9 mouse cellular contexts compared by ENCODE assay signal in genomic region chr3:108209001-108209400, GRCm38 (mm10). TPM values are rescaled to one million over a fixed set of nuclear protein-coding genes. Genes with fewer than 3 reads are reported as not detected.
DNase-seq lines count a peak whose midpoint lies in the region; ATAC-seq and TF ChIP-seq lines count a peak whose summit lies in the region.
"Had no signal": no experiment of that assay in that cellular context is flagged by ENCODE, and none has a peak within 500 bp of the region (broad histone marks: within the 10 kb centered on the region; RNA-seq: fewer than 3 reads in every experiment).

No protein-coding gene starts in this region.

- peaks cover 49% of the 10 kb centered on the region for H3K36me3 ChIP-seq in G1E (replicated peaks)
- H3K36me3 ChIP-seq in hindbrain, embryonic 10.5 days = peaks cover 45% of the 10 kb centered on the region
- peaks cover 44% of the 10 kb centered on the region for H3K36me3 ChIP-seq in midbrain, embryonic 10.5 days

- no peaks in the 10 kb centered on the region for H3K27me3 ChIP-seq in G1E (ENCODE audit: insufficient read depth, low read length)
- no peaks in the 10 kb centered on the region for H3K27me3 ChIP-seq in hindbrain, embryonic 10.5 days (ENCODE audit: insufficient read depth, poor library complexity, severe bottlenecking)
- H3K27me3 ChIP-seq in midbrain, embryonic 10.5 days (ENCODE audit: low read depth, poor library complexity, severe bottlenecking) = no peaks in the 10 kb centered on the region

- peak; percentile 89 for DNase-seq in heart, adult 11 months
- no peak for DNase-seq in heart, adult 9 months (ENCODE audit: low spot score in 2 of 2)
- DNase-seq in G1E (ENCODE audit: low spot score) = no peak
- DNase-seq in hindbrain, embryonic 10.5 days (ENCODE audit: low spot score) = no peak
- no peak for DNase-seq in midbrain, embryonic 10.5 days (ENCODE audit: low spot score)
- no peak for DNase-seq in left cerebral cortex, adult 18-20 months (ENCODE audit: low spot score in 2 of 2)
- no peak for DNase-seq in adrenal gland, postnatal 14 days
- DNase-seq in ovary, postnatal 14 days (ENCODE audit: low spot score) = no peak

- H3K27ac ChIP-seq in hindbrain, embryonic 10.5 days = peak overlapping the region; percentile 99
- H3K27ac ChIP-seq in midbrain, embryonic 10.5 days (replicated peaks) = peak overlapping the region; percentile 100

- 74% methylated on average over 3 of the region's 3 CpGs for WGBS in hindbrain, embryonic 10.5 days
- WGBS in midbrain, embryonic 10.5 days = 65% methylated on average over 3 of the region's 3 CpGs

- no peak for ATAC-seq in G1E (ENCODE audit: extremely low read depth, insufficient number of reproducible peaks, low FRiP score, poor library complexity, severe bottlenecking)
- ATAC-seq: inflammation-experienced regulatory T-cells, adult 6 months had no signal

- H3K4me3 ChIP-seq in G1E (ENCODE audit: low read depth, low read length) = peak overlapping the region; percentile 77; the same call in 1 of the 2 replicates
- peak overlapping the region; percentile 76 for H3K4me3 ChIP-seq in hindbrain, embryonic 10.5 days
- H3K4me3 ChIP-seq in midbrain, embryonic 10.5 days = peak overlapping the region; percentile 79

- H3K9me3 ChIP-seq in G1E (replicated peaks) = no peaks in the 10 kb centered on the region
- no peaks in the 10 kb centered on the region for H3K9me3 ChIP-seq in hindbrain, embryonic 10.5 days
- no peaks in the 10 kb centered on the region for H3K9me3 ChIP-seq in midbrain, embryonic 10.5 days (replicated peaks)

- no peak for TF ChIP-seq CTCF in G1E (IDR thresholded peaks at IDR 0.05; ENCODE audit: low read depth, low read length)

- peaks cover 45% of the 10 kb centered on the region for H3K4me1 ChIP-seq in G1E (ENCODE audit: insufficient read depth, low read depth, low read length)
- peaks cover 31% of the 10 kb centered on the region for H3K4me1 ChIP-seq in hindbrain, embryonic 10.5 days (replicated peaks)
- H3K4me1 ChIP-seq in midbrain, embryonic 10.5 days = peaks cover 27% of the 10 kb centered on the region

RNA-seq across cellular contexts. Expression of gene Atxn7l2, which starts 1.7 kb away (rescaled TPM):
- 8.0 and 8.6 TPM in 2 replicates for total RNA-seq in G1E (2014; fragmentation: Nextera tagmentation)
- 2.1 and 2.7 TPM in 2 replicates for total RNA-seq in G1E (2017)
- polyA plus RNA-seq in G1E (2012) = 17.0 and 19.7 TPM in 2 replicates
- 24.2 and 26.8 TPM in 2 replicates for polyA plus RNA-seq in hindbrain, embryonic 10.5 days (2016; fragmentation: Nextera tagmentation; extraction: Ambion mirVana)
- 18.1 and 23.5 TPM in 2 replicates for polyA plus RNA-seq in midbrain, embryonic 10.5 days (2016; fragmentation: Nextera tagmentation; extraction: Ambion mirVana)
- total RNA-seq in left cerebral cortex, adult 18-20 months (2021) = 10 to 100 TPM; 22.9 to 27.9 TPM
- 8.1 and 10.2 TPM in 2 replicates for total RNA-seq in adrenal gland, postnatal 14 days (2021)

RNA-seq across cellular contexts. Expression of gene Cyb561d1, which starts 8.0 kb away (rescaled TPM):
- total RNA-seq in G1E (2014; fragmentation: Nextera tagmentation) (2.9 and 3.9 TPM in 2 replicates), G1E (2017) (6.3 and 6.6 TPM in 2 replicates)
- polyA plus RNA-seq in G1E (2012) = 2.9 and 3.4 TPM in 2 replicates
- 5.2 TPM in 2 replicates for polyA plus RNA-seq in hindbrain, embryonic 10.5 days (2016; fragmentation: Nextera tagmentation; extraction: Ambion mirVana)
- polyA plus RNA-seq in midbrain, embryonic 10.5 days (2016; fragmentation: Nextera tagmentation; extraction: Ambion mirVana) = 4.9 and 5.0 TPM in 2 replicates
- total RNA-seq in left cerebral cortex, adult 18-20 months (2021) = 10 to 100 TPM; 20.6 to 21.4 TPM
- total RNA-seq in adrenal gland, postnatal 14 days (2021) = 5.7 and 9.6 TPM in 2 replicates

RNA-seq across cellular contexts. Expression of gene Sypl2, which starts 17.4 kb away (rescaled TPM):
- total RNA-seq in G1E (2014; fragmentation: Nextera tagmentation) = not detected in 2 replicates
- 0.06 and 0.11 TPM in 2 replicates for total RNA-seq in G1E (2017)
- not detected in 2 replicates for polyA plus RNA-seq in G1E (2012)
- polyA plus RNA-seq in hindbrain, embryonic 10.5 days (2016; fragmentation: Nextera tagmentation; extraction: Ambion mirVana) = 1.0 TPM in 2 replicates
- polyA plus RNA-seq in midbrain, embryonic 10.5 days (2016; fragmentation: Nextera tagmentation; extraction: Ambion mirVana) = 0.42 and 0.88 TPM in 2 replicates
- 1 to 10 TPM; 2.3 TPM for total RNA-seq in left cerebral cortex, adult 18-20 months (2021)
- total RNA-seq in adrenal gland, postnatal 14 days (2021) = 0.15 and 0.22 TPM in 2 replicates
- polyA plus RNA-seq: inflammation-experienced regulatory T-cells, adult 6 months had no signal

RNA-seq across cellular contexts. Expression of gene Amigo1, which starts 22.9 kb away (rescaled TPM):
- 0.29 and 0.98 TPM in 2 replicates for total RNA-seq in G1E (2014; fragmentation: Nextera tagmentation)
- 0.66 and 0.99 TPM in 2 replicates for total RNA-seq in G1E (2017)
- polyA plus RNA-seq in G1E (2012) = 0.46 and 0.51 TPM in 2 replicates
- polyA plus RNA-seq in hindbrain, embryonic 10.5 days (2016; fragmentation: Nextera tagmentation; extraction: Ambion mirVana) = 5.8 and 6.2 TPM in 2 replicates
- polyA plus RNA-seq in midbrain, embryonic 10.5 days (2016; fragmentation: Nextera tagmentation; extraction: Ambion mirVana) = 4.1 and 4.5 TPM in 2 replicates
- total RNA-seq in left cerebral cortex, adult 18-20 months (2021) = 10 to 100 TPM; 78.2 to 79.7 TPM
- total RNA-seq in adrenal gland, postnatal 14 days (2021) = 19.3 and 19.5 TPM in 2 replicates

RNA-seq across cellular contexts. Expression of gene Psma5, which starts 47.7 kb away (rescaled TPM):
- total RNA-seq in G1E (2014; fragmentation: Nextera tagmentation) (57.5 and 59.5 TPM in 2 replicates), G1E (2017) (297 and 331 TPM in 2 replicates)
- 3.8 and 4.9 TPM in 2 replicates for polyA plus RNA-seq in G1E (2012)
- 296 and 335 TPM in 2 replicates for polyA plus RNA-seq in hindbrain, embryonic 10.5 days (2016; fragmentation: Nextera tagmentation; extraction: Ambion mirVana)
- 299 and 349 TPM in 2 replicates for polyA plus RNA-seq in midbrain, embryonic 10.5 days (2016; fragmentation: Nextera tagmentation; extraction: Ambion mirVana)
- 10 to 100 TPM; 68.9 to 76.7 TPM for total RNA-seq in left cerebral cortex, adult 18-20 months (2021)
- 83.9 and 86.4 TPM in 2 replicates for total RNA-seq in adrenal gland, postnatal 14 days (2021)
